Mouse (Mus musculus): Measurements from ENCODE around the gene Med12l. TPM values are rescaled to one million over a fixed set of nuclear protein-coding genes. Genes with fewer than 3 reads are reported as not detected.
"Not testable (repeated sequence)": the region's sequence is repeated elsewhere in the genome, so short reads cannot be mapped to it uniquely, and the experiment has no call there.

Gene Med12l
- polyA plus RNA-seq, 1 experiment from 2014 or later = 3.5 TPM

GRCm38 (mm10) chr3:59109834-59110233, 104.2 kb downstream of the Med12l start:
- H3K4me1 ChIP-seq; H3K9me3 ChIP-seq (replicated peaks); H3K4me3 ChIP-seq; H3K4me2 ChIP-seq; H3K9ac ChIP-seq; ATAC-seq; H3K36me3 ChIP-seq (ENCODE audit: poor library complexity, severe bottlenecking); H3K27me3 ChIP-seq; H3K27ac ChIP-seq: not testable (repeated sequence)
- 90% methylated on average over 3 of the region's 3 CpGs for WGBS

DNA sequence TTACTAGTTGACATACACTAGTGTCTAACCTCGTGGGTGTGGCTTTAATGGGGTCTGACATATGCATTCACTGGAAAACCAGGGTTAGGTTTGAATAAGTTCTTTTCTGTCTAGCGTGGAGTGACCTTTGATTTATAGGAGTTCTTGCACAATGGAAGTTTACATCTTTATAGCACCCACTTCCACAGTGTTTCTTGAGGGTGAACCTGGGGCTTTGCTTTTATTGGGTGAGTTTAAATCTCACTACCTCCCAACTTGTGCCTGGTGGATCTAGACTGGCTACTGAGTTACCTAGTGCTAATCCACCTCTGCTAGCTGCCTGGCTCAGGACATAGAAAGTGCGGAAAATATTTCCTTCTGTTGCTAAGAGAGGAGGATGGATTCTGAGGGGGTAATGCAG, 106.3 kb downstream of the Med12l start:
- ATAC-seq = no peak
- H3K4me3 ChIP-seq = no peak overlapping the region
- WGBS = 88% methylated on average over 3 of the region's 3 CpGs
- H3K27me3 ChIP-seq = no peaks in the 10 kb centered on the region
- H3K27ac ChIP-seq = no peak overlapping the region
- no peak overlapping the region for H3K9ac ChIP-seq
- no peaks in the 10 kb centered on the region for H3K9me3 ChIP-seq (replicated peaks)
- no peaks in the 10 kb centered on the region for H3K4me1 ChIP-seq
- peaks cover 5% of the 10 kb centered on the region; the same call in 1 of the 2 replicates for H3K36me3 ChIP-seq (ENCODE audit: poor library complexity, severe bottlenecking)
- no peak overlapping the region for H3K4me2 ChIP-seq

DNA sequence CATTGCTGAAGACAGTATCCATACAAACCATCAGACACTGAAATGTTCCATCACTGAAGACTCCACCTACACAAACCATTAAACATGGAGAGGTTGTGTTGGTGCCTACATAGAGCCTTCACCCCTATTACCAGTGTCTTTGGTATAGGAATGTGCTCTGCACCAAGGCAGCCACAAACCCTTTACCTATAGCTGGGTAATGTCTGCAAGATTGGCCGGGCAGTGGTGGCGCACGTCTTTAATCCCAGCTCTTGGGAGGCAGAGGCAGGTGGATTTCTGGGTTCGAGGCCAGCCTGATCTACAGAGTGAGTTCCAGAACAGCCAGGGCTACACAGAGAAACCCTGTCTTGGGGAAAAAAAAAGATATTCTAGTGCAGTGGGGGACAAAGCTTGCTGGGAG, 107.7 kb downstream of the Med12l start:
- ATAC-seq; H3K36me3 ChIP-seq (ENCODE audit: poor library complexity, severe bottlenecking); H3K4me2 ChIP-seq; H3K4me3 ChIP-seq; H3K27me3 ChIP-seq; H3K27ac ChIP-seq; H3K4me1 ChIP-seq; H3K9ac ChIP-seq; H3K9me3 ChIP-seq (replicated peaks): not testable (repeated sequence)
- 96% methylated on average over 4 of the region's 4 CpGs for WGBS

- Histone ChIP-seq H3K4me2 (no peak overlapping the region), H3K4me1 (no peaks in the 10 kb centered on the region), H3K27me3 (no peaks in the 10 kb centered on the region), H3K9me3 (replicated peaks) (no peaks in the 10 kb centered on the region), H3K36me3 (ENCODE audit: poor library complexity, severe bottlenecking) (peaks cover 5% of the 10 kb centered on the region; the same call in 1 of the 2 replicates), H3K27ac (no peak overlapping the region), H3K4me3 (no peak overlapping the region), H3K9ac (no peak overlapping the region)
- WGBS = 88% methylated on average over 8 of the region's 8 CpGs
- no peak for ATAC-seq
Measured at GRCm38 (mm10) chr3:59113973-59114517, 108.4 kb downstream of the Med12l start.

DNA sequence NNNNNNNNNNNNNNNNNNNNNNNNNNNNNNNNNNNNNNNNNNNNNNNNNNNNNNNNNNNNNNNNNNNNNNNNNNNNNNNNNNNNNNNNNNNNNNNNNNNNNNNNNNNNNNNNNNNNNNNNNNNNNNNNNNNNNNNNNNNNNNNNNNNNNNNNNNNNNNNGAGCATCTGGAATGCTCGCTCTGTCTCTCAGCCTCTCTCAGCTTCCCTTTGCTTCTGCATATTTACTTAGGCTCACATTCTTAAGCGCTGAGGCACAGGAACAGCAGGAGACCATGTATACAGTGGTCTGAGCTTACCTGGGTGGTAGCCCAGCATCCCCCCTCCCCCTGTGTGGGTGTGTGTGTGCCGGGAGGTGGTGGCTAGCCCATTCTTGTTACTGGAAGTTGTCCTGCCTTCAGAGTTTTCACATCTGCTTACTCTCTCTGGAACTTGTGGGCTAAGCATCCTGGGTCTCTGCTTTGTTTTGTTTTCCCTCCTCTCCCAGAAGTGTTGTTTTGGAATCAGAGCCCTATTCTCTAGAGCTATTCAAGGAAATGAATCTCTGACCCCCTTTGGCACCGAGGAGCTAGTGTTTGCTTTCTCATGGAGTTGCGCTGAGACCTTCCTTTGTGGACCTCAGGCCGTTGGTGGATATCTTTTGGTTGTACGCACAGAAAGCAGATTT, 115.6 kb downstream of the Med12l start:
- no peak overlapping the region for H3K4me2 ChIP-seq
- no peak overlapping the region for H3K27ac ChIP-seq
- peak; percentile 19; the same call in 1 of the 2 replicates for ATAC-seq
- H3K9ac ChIP-seq = no peak overlapping the region
- no peaks in the 10 kb centered on the region for H3K4me1 ChIP-seq
- H3K9me3 ChIP-seq (replicated peaks) = no peaks in the 10 kb centered on the region
- no peaks in the 10 kb centered on the region for H3K27me3 ChIP-seq
- H3K4me3 ChIP-seq = no peak overlapping the region
- 44% methylated on average over 7 of the region's 7 CpGs for WGBS
- no peaks in the 10 kb centered on the region for H3K36me3 ChIP-seq (ENCODE audit: poor library complexity, severe bottlenecking)

DNA sequence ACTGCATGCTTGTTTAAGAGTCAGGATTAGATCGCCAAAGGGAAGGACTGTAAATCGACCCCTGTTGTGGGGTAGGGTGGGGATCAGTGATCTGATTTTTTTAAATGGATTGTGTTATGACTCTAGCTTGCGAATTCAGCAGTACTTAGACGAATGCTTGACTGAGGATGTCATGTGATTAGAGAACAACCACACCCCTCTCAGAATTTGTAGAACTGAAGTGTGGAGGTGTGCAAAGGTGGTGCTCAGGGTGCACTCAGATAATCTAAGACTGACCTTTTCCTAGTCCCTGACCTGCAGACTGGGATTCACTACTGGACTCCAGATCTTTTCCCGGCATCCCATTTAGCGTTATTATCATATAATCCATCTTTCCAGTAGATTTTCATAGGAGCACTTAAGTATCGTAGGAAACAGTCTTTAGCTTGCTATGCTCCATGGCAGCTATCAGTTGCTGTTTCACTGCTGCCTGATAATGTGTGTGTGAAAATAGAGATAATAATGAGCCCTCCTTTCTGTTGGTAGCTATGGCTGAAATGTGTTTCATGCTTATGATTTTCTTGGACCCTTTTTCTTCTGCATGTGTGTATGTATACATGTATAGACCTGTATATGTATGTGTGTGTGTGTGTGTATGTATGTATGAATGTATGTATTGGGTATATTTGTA, 116.3 kb downstream of the Med12l start:
- no peaks in the 10 kb centered on the region for H3K27me3 ChIP-seq
- no peak overlapping the region for H3K4me2 ChIP-seq
- H3K27ac ChIP-seq = no peak overlapping the region
- no peak overlapping the region for H3K9ac ChIP-seq
- H3K9me3 ChIP-seq (replicated peaks) = no peaks in the 10 kb centered on the region
- H3K36me3 ChIP-seq (ENCODE audit: poor library complexity, severe bottlenecking) = no peaks in the 10 kb centered on the region
- no peak overlapping the region for H3K4me3 ChIP-seq
- H3K4me1 ChIP-seq = no peaks in the 10 kb centered on the region
- ATAC-seq = no peak
- WGBS = 68% methylated on average over 7 of the region's 7 CpGs

DNA sequence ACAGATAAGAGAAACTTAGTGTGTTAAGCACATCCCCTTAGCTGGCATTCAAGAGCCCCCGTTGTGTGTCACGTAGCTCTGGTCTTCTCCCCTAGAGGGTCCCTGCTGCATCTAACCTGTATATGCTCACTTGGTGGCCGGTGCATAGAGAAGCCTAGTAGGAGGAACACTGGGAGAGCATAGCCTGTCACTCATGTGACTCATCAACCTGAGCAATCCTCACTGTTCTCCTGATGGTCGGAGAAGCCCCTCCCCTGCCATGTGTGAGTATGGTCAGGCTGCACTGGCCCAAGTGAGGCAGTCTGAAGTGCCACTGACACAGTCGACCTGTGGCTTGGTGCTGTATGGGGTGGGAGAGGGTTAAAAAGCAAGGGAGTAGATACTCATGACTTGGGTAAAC, 119.4 kb downstream of the Med12l start:
- H3K27me3 ChIP-seq = no peaks in the 10 kb centered on the region
- 85% methylated on average over 5 of the region's 5 CpGs for WGBS
- no peak for ATAC-seq
- H3K9me3 ChIP-seq (replicated peaks) = no peaks in the 10 kb centered on the region
- no peaks in the 10 kb centered on the region for H3K36me3 ChIP-seq (ENCODE audit: poor library complexity, severe bottlenecking)
- no peaks in the 10 kb centered on the region for H3K4me1 ChIP-seq
- H3K4me2 ChIP-seq = no peak overlapping the region
- no peak overlapping the region for H3K9ac ChIP-seq
- H3K27ac ChIP-seq = no peak overlapping the region
- H3K4me3 ChIP-seq = no peak overlapping the region

GRCm38 (mm10) chr3:59125783-59126555, 120.3 kb downstream of the Med12l start:
- H3K4me1 ChIP-seq = no peaks in the 10 kb centered on the region
- 80% methylated on average over 7 of the region's 7 CpGs for WGBS
- no peaks in the 10 kb centered on the region for H3K36me3 ChIP-seq (ENCODE audit: poor library complexity, severe bottlenecking)
- H3K4me2 ChIP-seq = no peak overlapping the region
- no peaks in the 10 kb centered on the region for H3K27me3 ChIP-seq
- no peak for ATAC-seq
- no peaks in the 10 kb centered on the region for H3K9me3 ChIP-seq (replicated peaks)
- no peak overlapping the region for H3K4me3 ChIP-seq
- H3K9ac ChIP-seq = no peak overlapping the region
- no peak overlapping the region for H3K27ac ChIP-seq

DNA sequence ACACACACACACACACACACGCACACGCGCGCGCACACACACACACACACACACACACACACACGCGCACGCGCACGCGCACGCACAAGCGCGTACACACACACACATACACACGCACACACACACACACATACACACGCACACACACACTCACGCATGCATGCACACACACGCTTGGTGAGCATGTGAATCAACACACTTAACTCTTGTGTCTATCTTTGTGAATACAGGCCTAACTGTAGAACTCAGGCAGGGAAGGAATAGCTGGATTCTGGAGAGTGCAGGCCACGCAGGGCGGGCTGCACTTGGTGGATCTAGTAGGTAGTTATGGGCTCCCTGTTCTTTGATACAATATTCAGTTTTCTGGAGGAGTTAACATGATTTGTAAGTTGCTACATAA, 123.1 kb downstream of the Med12l start:
- no peaks in the 10 kb centered on the region for H3K36me3 ChIP-seq (ENCODE audit: poor library complexity, severe bottlenecking)
- no peak overlapping the region for H3K4me2 ChIP-seq
- no peaks in the 10 kb centered on the region for H3K4me1 ChIP-seq
- ATAC-seq = no peak
- no peaks in the 10 kb centered on the region for H3K9me3 ChIP-seq (replicated peaks)
- H3K27ac ChIP-seq = no peak overlapping the region
- 77% methylated on average over 20 of the region's 20 CpGs for WGBS
- H3K4me3 ChIP-seq = no peak overlapping the region
- no peaks in the 10 kb centered on the region for H3K27me3 ChIP-seq
- no peak overlapping the region for H3K9ac ChIP-seq

- Histone ChIP-seq H3K9ac (no peak overlapping the region), H3K9me3 (replicated peaks) (no peaks in the 10 kb centered on the region), H3K4me3 (no peak overlapping the region), H3K4me2 (no peak overlapping the region), H3K4me1 (no peaks in the 10 kb centered on the region), H3K27ac (no peak overlapping the region), H3K36me3 (ENCODE audit: poor library complexity, severe bottlenecking) (no peaks in the 10 kb centered on the region), H3K27me3 (no peaks in the 10 kb centered on the region)
- WGBS = 89% methylated on average over 3 of the region's 3 CpGs
- no peak for ATAC-seq
Measured at GRCm38 (mm10) chr3:59129547-59129946, 123.9 kb downstream of the Med12l start.

- H3K9ac ChIP-seq = no peak overlapping the region
Measured at GRCm38 (mm10) chr3:59130431-59130830, 124.8 kb downstream of the Med12l start.

GRCm38 (mm10) chr3:59131081-59131480, 125.5 kb downstream of the Med12l start:
- Histone ChIP-seq H3K4me1 (no peaks in the 10 kb centered on the region), H3K27ac (no peak overlapping the region), H3K4me3 (no peak overlapping the region), H3K27me3 (no peaks in the 10 kb centered on the region), H3K36me3 (ENCODE audit: poor library complexity, severe bottlenecking) (no peaks in the 10 kb centered on the region), H3K9ac (no peak overlapping the region), H3K9me3 (replicated peaks) (no peaks in the 10 kb centered on the region), H3K4me2 (no peak overlapping the region)
- no peak for ATAC-seq
- 79% methylated on average over 4 of the region's 4 CpGs for WGBS

More at GRCm38 (mm10) chr3:59130431-59130830, 124.8 kb downstream of the Med12l start:
- Histone ChIP-seq H3K4me3 (no peak overlapping the region), H3K9me3 (replicated peaks) (no peaks in the 10 kb centered on the region), H3K4me1 (no peaks in the 10 kb centered on the region), H3K27me3 (no peaks in the 10 kb centered on the region), H3K36me3 (ENCODE audit: poor library complexity, severe bottlenecking) (no peaks in the 10 kb centered on the region), H3K27ac (no peak overlapping the region), H3K4me2 (no peak overlapping the region)
- no peak for ATAC-seq
- 76% methylated on average over 8 of the region's 8 CpGs for whole genome bisulfite sequencing
